ENCODE assay signal across 15 mouse cellular contexts in the genomic region with DNA sequence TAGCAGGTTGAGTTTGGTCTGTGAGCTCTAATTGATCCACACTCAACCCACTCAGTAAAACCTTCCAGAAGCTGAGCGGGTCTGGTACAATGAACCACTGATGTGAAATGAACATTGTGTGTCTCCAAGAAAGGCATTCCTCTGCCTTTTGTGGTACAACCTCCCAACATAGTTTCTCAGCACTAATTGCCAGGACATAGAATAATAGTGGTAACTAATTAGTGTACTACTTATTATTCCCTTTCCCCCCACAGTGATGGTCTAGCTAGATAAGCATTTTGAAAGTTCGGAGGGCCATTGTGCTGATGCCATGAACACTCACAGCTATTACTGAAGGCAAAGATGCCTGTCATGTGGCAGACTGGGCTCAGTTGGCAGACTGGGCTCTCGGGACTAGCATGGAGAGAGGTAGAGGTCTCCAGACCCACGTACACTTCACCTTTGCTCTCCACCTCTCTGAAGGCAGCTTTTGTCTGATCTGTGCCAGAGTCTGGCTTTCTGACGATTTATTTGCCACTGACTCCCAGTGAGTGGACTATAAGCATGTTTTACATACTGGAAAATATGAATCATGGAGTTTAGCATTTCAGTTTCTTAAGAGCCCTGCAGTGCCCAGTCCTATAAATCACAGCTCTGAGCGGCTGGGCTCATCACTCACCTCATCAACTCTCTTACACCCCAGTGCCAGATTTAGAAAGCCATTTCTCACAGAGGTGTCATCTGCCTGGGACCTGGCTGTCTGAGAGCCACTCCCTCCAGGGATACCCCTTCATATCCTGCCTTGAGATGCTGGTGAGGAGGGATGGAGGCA.
A peak's percentile ranks its signal among the peaks of the same experiment; 100 is the strongest.
DNase-seq lines count a peak whose midpoint lies in the region; ATAC-seq and TF ChIP-seq lines count a peak whose summit lies in the region.
"Had no signal": no experiment of that assay in that cellular context is flagged by ENCODE, and none has a peak within 500 bp of the region (broad histone marks: within the 10 kb centered on the region; RNA-seq: fewer than 3 reads in every experiment).

No protein-coding gene starts in this region.

- no peaks in the 10 kb centered on the region for H3K79me3 ChIP-seq in C2C12 (ENCODE audit: low read depth)

- no peak overlapping the region for H3K27ac ChIP-seq in forebrain, embryonic 14.5 days (ENCODE audit: low read depth, low read length)
- no peak overlapping the region for H3K27ac ChIP-seq in midbrain, embryonic 11.5 days (ENCODE audit: low read depth, low read length)
- H3K27ac ChIP-seq in midbrain, embryonic 14.5 days (replicated peaks; ENCODE audit: low read depth, low read length): no peak overlapping the region
- H3K27ac ChIP-seq: embryonic facial prominence, embryonic 12.5 days; heart, embryonic 15.5 days; limb, embryonic 12.5 days; macrophage; midbrain, embryonic 15.5 days had no signal

- H3K36me3 ChIP-seq in C2C12 (ENCODE audit: control insufficient read depth, insufficient read depth): peaks cover 3% of the 10 kb centered on the region
- no peaks in the 10 kb centered on the region for H3K36me3 ChIP-seq in forebrain, embryonic 14.5 days (ENCODE audit: control insufficient read depth, insufficient read depth, low read length)
- H3K36me3 ChIP-seq in midbrain, embryonic 11.5 days (ENCODE audit: control insufficient read depth, insufficient read depth, low read length): no peaks in the 10 kb centered on the region
- H3K36me3 ChIP-seq in midbrain, embryonic 14.5 days (ENCODE audit: control insufficient read depth, insufficient read depth, low read length): no peaks in the 10 kb centered on the region
- H3K36me3 ChIP-seq: embryonic facial prominence, embryonic 12.5 days; heart, embryonic 15.5 days; limb, embryonic 12.5 days; midbrain, embryonic 15.5 days had no signal

- 24% methylated on average over 6 of the region's 6 CpGs for WGBS in forebrain, embryonic 14.5 days
- 85% methylated on average over 6 of the region's 6 CpGs for WGBS in midbrain, embryonic 11.5 days
- 86% methylated on average over 6 of the region's 6 CpGs for WGBS in midbrain, embryonic 14.5 days

- no peak overlapping the region for H3ac ChIP-seq in C2C12 (ENCODE audit: control insufficient read depth, insufficient read length, low read depth)

- DNase-seq in layer of hippocampus, adult 18-20 months (ENCODE audit: low spot score in 2 of 2): peak; percentile 11 to 43
- DNase-seq in layer of hippocampus, postnatal 10 days (ENCODE audit: low spot score in 2 of 2): no peak
- DNase-seq in NIH3T3 (ENCODE audit: low read depth): peak; percentile 95
- peak; percentile 41 for DNase-seq in forebrain, embryonic 14.5 days (ENCODE audit: low spot score)
- DNase-seq in midbrain, embryonic 11.5 days (ENCODE audit: low spot score, missing footprints): no peak
- DNase-seq in midbrain, embryonic 14.5 days: no peak
- DNase-seq: cerebellum, adult 11-12 months; heart, adult 18-20 months; right cerebral cortex, postnatal 25 days had no signal

- H3K4me3 ChIP-seq in C2C12 (ENCODE audit: insufficient read depth, poor library complexity, severe bottlenecking): no peak overlapping the region
- no peak overlapping the region for H3K4me3 ChIP-seq in forebrain, embryonic 14.5 days (ENCODE audit: low read depth, low read length)
- H3K4me3 ChIP-seq in midbrain, embryonic 11.5 days (ENCODE audit: low read depth, low read length): no peak overlapping the region
- H3K4me3 ChIP-seq in midbrain, embryonic 14.5 days (replicated peaks; ENCODE audit: low read depth, low read length): no peak overlapping the region
- H3K4me3 ChIP-seq: embryonic facial prominence, embryonic 12.5 days; heart, embryonic 15.5 days; limb, embryonic 12.5 days; midbrain, embryonic 15.5 days had no signal

- H3K9me3 ChIP-seq in forebrain, embryonic 14.5 days (replicated peaks; ENCODE audit: control insufficient read depth, low read length): no peaks in the 10 kb centered on the region
- H3K9me3 ChIP-seq in midbrain, embryonic 11.5 days (ENCODE audit: control insufficient read depth, low read length): no peaks in the 10 kb centered on the region
- H3K9me3 ChIP-seq in midbrain, embryonic 14.5 days (ENCODE audit: control insufficient read depth, low read length): no peaks in the 10 kb centered on the region
- H3K9me3 ChIP-seq: embryonic facial prominence, embryonic 12.5 days; heart, embryonic 15.5 days; limb, embryonic 12.5 days; midbrain, embryonic 15.5 days had no signal

- no peak for TF ChIP-seq CTCF in C2C12 (IDR thresholded peaks at IDR 0.05; ENCODE audit: control insufficient read depth, insufficient read depth, insufficient read length)

- no peak overlapping the region for H3K9ac ChIP-seq in forebrain, embryonic 14.5 days (ENCODE audit: low read length)
- no peak overlapping the region for H3K9ac ChIP-seq in midbrain, embryonic 11.5 days (ENCODE audit: low read length)
- H3K9ac ChIP-seq in midbrain, embryonic 14.5 days (replicated peaks; ENCODE audit: low read length): no peak overlapping the region
- H3K9ac ChIP-seq: embryonic facial prominence, embryonic 12.5 days; heart, embryonic 15.5 days; limb, embryonic 12.5 days; midbrain, embryonic 15.5 days had no signal

- no peaks in the 10 kb centered on the region for H3K4me1 ChIP-seq in forebrain, embryonic 14.5 days (ENCODE audit: control insufficient read depth, insufficient read depth, low read length)
- H3K4me1 ChIP-seq in midbrain, embryonic 11.5 days (ENCODE audit: control insufficient read depth, insufficient read depth, low read length): no peaks in the 10 kb centered on the region
- H3K4me1 ChIP-seq in midbrain, embryonic 14.5 days (ENCODE audit: control insufficient read depth, insufficient read depth, low read length): no peaks in the 10 kb centered on the region
- H3K4me1 ChIP-seq: embryonic facial prominence, embryonic 12.5 days; heart, embryonic 15.5 days; midbrain, embryonic 15.5 days had no signal

- ATAC-seq in forebrain, embryonic 14.5 days: peak; percentile 60
- no peak for ATAC-seq in midbrain, embryonic 11.5 days (ENCODE audit: low FRiP score)
- ATAC-seq in midbrain, embryonic 14.5 days (ENCODE audit: low FRiP score, low TSS enrichment): no peak
- ATAC-seq: midbrain, embryonic 15.5 days had no signal

- H3K4me2 ChIP-seq in forebrain, embryonic 14.5 days (ENCODE audit: low read length): no peak overlapping the region
- H3K4me2 ChIP-seq in midbrain, embryonic 11.5 days: no peak overlapping the region
- no peak overlapping the region for H3K4me2 ChIP-seq in midbrain, embryonic 14.5 days (ENCODE audit: low read length)
- H3K4me2 ChIP-seq: embryonic facial prominence, embryonic 12.5 days; heart, embryonic 15.5 days; limb, embryonic 12.5 days; midbrain, embryonic 15.5 days had no signal

- no peaks in the 10 kb centered on the region for H3K27me3 ChIP-seq in C2C12 (ENCODE audit: control insufficient read depth, insufficient read depth, insufficient read length)
- no peaks in the 10 kb centered on the region for H3K27me3 ChIP-seq in forebrain, embryonic 14.5 days (replicated peaks; ENCODE audit: control insufficient read depth, insufficient read depth, low read length)
- no peaks in the 10 kb centered on the region for H3K27me3 ChIP-seq in midbrain, embryonic 11.5 days (ENCODE audit: control insufficient read depth, insufficient read depth, low read length)
- no peaks in the 10 kb centered on the region for H3K27me3 ChIP-seq in midbrain, embryonic 14.5 days (ENCODE audit: control insufficient read depth, insufficient read depth, low read length)
- H3K27me3 ChIP-seq: embryonic facial prominence, embryonic 12.5 days; heart, embryonic 15.5 days; limb, embryonic 12.5 days; midbrain, embryonic 15.5 days had no signal

- H3K79me2 ChIP-seq in C2C12 (ENCODE audit: control insufficient read depth, insufficient read depth): no peaks in the 10 kb centered on the region

TF ChIP-seq in C2C12, 6 proteins besides CTCF, POLR2A, EP300 and RAD21:
- TF ChIP-seq MYOD1 (IDR thresholded peaks at IDR 0.05; ENCODE audit: control insufficient read depth, insufficient read length, low read depth): peak; percentile 97
- TF ChIP-seq MYOG (IDR thresholded peaks at IDR 0.05; ENCODE audit: control insufficient read depth, extremely low read depth, insufficient read length): no peak
- TF ChIP-seq FOSL1 (IDR thresholded peaks at IDR 0.05; ENCODE audit: insufficient read depth, low read length, poor library complexity, severe bottlenecking): peak; percentile 74
- TF ChIP-seq USF1 (IDR thresholded peaks at IDR 0.05; ENCODE audit: low read depth): no peak
- TF ChIP-seq CEBPB (IDR thresholded peaks at IDR 0.05; ENCODE audit: low read depth): no peak
- peak; percentile 17 for TF ChIP-seq MAX (IDR thresholded peaks at IDR 0.05)
TF ChIP-seq in C2C12: peak in this region for 3.

Comparison
In these comparisons a context has a peak if more than half of its experiments do, and no peak if none do; other contexts are left out.
1. DNase-seq: peak in layer of hippocampus, adult 18-20 months (2 of 2), NIH3T3 (single experiment) and forebrain, embryonic 14.5 days (single experiment); none in layer of hippocampus, postnatal 10 days (0 of 2), midbrain, embryonic 11.5 days (single experiment) and midbrain, embryonic 14.5 days (single experiment).